Mouse (Mus musculus) kidney, adult 2 months (tissue): ENCODE measurements around the gene H1foo. TPM values are rescaled to one million over a fixed set of nuclear protein-coding genes. Genes with fewer than 3 reads are reported as not detected.

Experiments used
- DNase-seq: peaks from one replicate; pipeline ENCODE4 v3.0.0; 2021
- H3K27ac ChIP-seq: fragments of 200-500 bp; 2 replicates; pipeline ENCODE4 v1.5.1; 2012; ENCODE audit warnings: low read depth, low read length, control low read depth, inconsistent platforms; ENCODE audit not compliant: insufficient read depth
- H3K27me3 ChIP-seq: fragments of 200-500 bp; replicated peaks from 2 replicates; pipeline ENCODE4 v1.6.1; 2012; ENCODE audit warnings: mild to moderate bottlenecking, moderate library complexity, low read length, inconsistent platforms; ENCODE audit not compliant: control insufficient read depth, insufficient read depth
- H3K36me3 ChIP-seq: fragments of 200-500 bp; 2 replicates; pipeline ENCODE4 v1.6.1; 2012; ENCODE audit warnings: mild to moderate bottlenecking, moderate library complexity, low read length, inconsistent platforms; ENCODE audit not compliant: control insufficient read depth, insufficient read depth
- H3K4me1 ChIP-seq: fragments of 200-500 bp; 2 replicates; pipeline ENCODE4 v1.6.1; 2011; ENCODE audit warnings: low read length; ENCODE audit not compliant: control insufficient read depth, insufficient read depth
- H3K4me3 ChIP-seq: fragments of 200-500 bp; 2 replicates; pipeline ENCODE4 v1.5.1; 2011; ENCODE audit warnings: mild to moderate bottlenecking, low read depth, low read length, control low read depth; ENCODE audit not compliant: insufficient read depth
- CTCF ChIP-seq: fragments of 200-500 bp; conservative IDR thresholded peaks from 2 replicates; pipeline ENCODE4 v1.5.1; 2011; ENCODE audit warnings: low read depth, mild to moderate bottlenecking, control low read depth, low read length, moderate library complexity, mixed read lengths; ENCODE audit not compliant: insufficient read depth, insufficient read length
- POLR2A ChIP-seq: fragments of 200-500 bp; IDR thresholded peaks from one replicate; pipeline ENCODE4 v1.6.1; 2011; ENCODE audit warnings: low read depth, low read length, control low read depth
- WGBS: fragments of 180-500 bp; shearing (Covaris S2); methylation state at CpG from one replicate; pipeline ENCODE4 v1.1.7; 2018; 5-methylcytosine and 5-hydroxymethylcytosine counted together
- polyA plus RNA-seq: library from polyadenylated mRNA; depleted of rRNA; stranded (reverse); fragments of >200 nt; gene quantifications from 2 replicates; pipeline ENCODE4 v1.2.3, GENCODE M21; 2012; rRNA removed

H1foo gene
- polyA plus RNA-seq, 1 experiment: not detected

- TF ChIP-seq CTCF: no peak
- TF ChIP-seq POLR2A: no peak
- no peaks in the 10 kb centered on the region for H3K27me3 ChIP-seq
- no peak for DNase-seq
- 28% methylated on average over 3 of the region's 3 CpGs for WGBS
- H3K4me3 ChIP-seq: no peak overlapping the region
- H3K4me1 ChIP-seq: peaks cover 4% of the 10 kb centered on the region; the same call in 1 of the 2 replicates
- H3K27ac ChIP-seq: peak overlapping the region; percentile 4; the same call in 1 of the 2 replicates
- H3K36me3 ChIP-seq: no peaks in the 10 kb centered on the region
Measured at GRCm38 (mm10) chr6:115997726-115998311, 53.1 kb downstream of the H1foo start.

- no peak for TF ChIP-seq POLR2A
- TF ChIP-seq CTCF: no peak
- H3K36me3 ChIP-seq: no peaks in the 10 kb centered on the region
- H3K27ac ChIP-seq: peak overlapping the region; percentile 4; the same call in 1 of the 2 replicates
- WGBS: 87% methylated on average over 7 of the region's 7 CpGs
- H3K27me3 ChIP-seq: no peaks in the 10 kb centered on the region
- no peak overlapping the region for H3K4me3 ChIP-seq
- peaks cover 4% of the 10 kb centered on the region; the same call in 1 of the 2 replicates for H3K4me1 ChIP-seq
- DNase-seq: no peak
Measured at GRCm38 (mm10) chr6:115998758-115999157, 54.0 kb downstream of the H1foo start.

- no peaks in the 10 kb centered on the region for H3K36me3 ChIP-seq
Measured at GRCm38 (mm10) chr6:115999227-115999626, 54.5 kb downstream of the H1foo start.

More at GRCm38 (mm10) chr6:115999227-115999626, 54.5 kb downstream of the H1foo start:
- Histone ChIP-seq H3K4me3 (no peak overlapping the region), H3K27ac (no peak overlapping the region), H3K4me1 (peaks cover 4% of the 10 kb centered on the region; the same call in 1 of the 2 replicates), H3K27me3 (no peaks in the 10 kb centered on the region)
- TF ChIP-seq CTCF: no peak
- WGBS: 100% methylated on average over 2 of the region's 2 CpGs
- DNase-seq: no peak

Other genes starting within 250 kb of the H1foo start
- gene Tmem40, start 182.5 kb upstream of the H1foo start, polyA plus RNA-seq: 0.50 TPM in 2 replicates
- 4.0 and 4.3 TPM in 2 replicates for gene Cand2, start 170.4 kb upstream of the H1foo start, polyA plus RNA-seq
- gene Rpl32, start 136.2 kb upstream of the H1foo start, polyA plus RNA-seq: 499 and 560 TPM in 2 replicates
- 2.2 and 2.3 TPM in 2 replicates for gene Efcab12, start 106.5 kb upstream of the H1foo start, polyA plus RNA-seq
- gene Mbd4, start 91.6 kb upstream of the H1foo start, polyA plus RNA-seq: 1.6 and 1.9 TPM in 2 replicates
- gene Ift122, start 91.5 kb upstream of the H1foo start, polyA plus RNA-seq: 29.2 and 33.1 TPM in 2 replicates
- 0.66 and 0.96 TPM in 2 replicates for gene Rho, start 13.2 kb upstream of the H1foo start, polyA plus RNA-seq
- 54.2 and 60.2 TPM in 2 replicates for gene Plxnd1, start 50.1 kb downstream of the H1foo start, polyA plus RNA-seq
- gene Tmcc1, start 248.5 kb downstream of the H1foo start, polyA plus RNA-seq: 8.6 and 10.1 TPM in 2 replicates